Mouse (Mus musculus) liver, embryonic 11.5 days (tissue): Measurements from ENCODE around the gene Ankdd1b. TPM values are rescaled to one million over a fixed set of nuclear protein-coding genes. Genes with fewer than 3 reads are reported as not detected.

ENCODE experiments used
- ATAC-seq: fragments of 200-750 bp; cut with Nextera tagmentation; replicated peaks from 2 replicates; pipeline ENCODE4 v1.8.0; 2017; ENCODE audit warnings: moderate number of reproducible peaks, mild to moderate bottlenecking, moderate TSS enrichment, moderate library complexity; ENCODE audit not compliant: low FRiP score
- DNase-seq: peaks from one replicate; pipeline ENCODE4 v3.0.0-alpha.2; 2017; ENCODE audit warnings: low spot score
- H3K27ac ChIP-seq: fragments of 300-500 bp; sonication (generic); 2 replicates; pipeline ENCODE4 v1.5.1; 2014; ENCODE audit warnings: mild to moderate bottlenecking, low read depth, low read length, control low read depth
- H3K27me3 ChIP-seq: fragments of 300-500 bp; sonication (generic); replicated peaks from 2 replicates; pipeline ENCODE4 v1.6.1; 2014; ENCODE audit warnings: low read length, mixed read lengths; ENCODE audit not compliant: control insufficient read depth, insufficient read depth
- H3K36me3 ChIP-seq: fragments of 300-500 bp; sonication (generic); 2 replicates; pipeline ENCODE4 v1.6.1; 2014; ENCODE audit warnings: mild to moderate bottlenecking, low read length, moderate library complexity, mixed read lengths; ENCODE audit not compliant: control insufficient read depth, insufficient read depth
- H3K4me1 ChIP-seq: fragments of 300-500 bp; sonication (generic); replicated peaks from 2 replicates; pipeline ENCODE4 v1.6.1; 2014; ENCODE audit warnings: low read length, mixed read lengths; ENCODE audit not compliant: control insufficient read depth, insufficient read depth
- H3K4me2 ChIP-seq: fragments of 300-500 bp; sonication (generic); 2 replicates; pipeline ENCODE4 v1.6.1; 2014; ENCODE audit warnings: mild to moderate bottlenecking, control low read depth, moderate library complexity
- H3K4me3 ChIP-seq: fragments of 300-500 bp; sonication (generic); 2 replicates; pipeline ENCODE4 v1.5.1; 2014; ENCODE audit warnings: low read depth, low read length, control low read depth
- H3K9ac ChIP-seq: fragments of 300-500 bp; sonication (generic); 2 replicates; pipeline ENCODE4 v1.6.1; 2014; ENCODE audit warnings: low read depth, low read length, control low read depth
- H3K9me3 ChIP-seq: fragments of 300-500 bp; sonication (generic); 2 replicates; pipeline ENCODE4 v1.6.1; 2016; ENCODE audit warnings: low read length, inconsistent platforms, mixed read lengths; ENCODE audit not compliant: control insufficient read depth
- WGBS: fragments of 180-500 bp; shearing (Covaris S2); extraction: QIAGEN DNeasy Blood & Tissue Kit; methylation state at CpG from one replicate; pipeline ENCODE4 v1.1.7; 2014; 5-methylcytosine and 5-hydroxymethylcytosine counted together
- polyA plus RNA-seq: library from polyadenylated mRNA; unstranded; fragments of >200 nt; fragmentation: Nextera tagmentation; extraction: Ambion mirVana; gene quantifications from 2 replicates; pipeline ENCODE4 v1.2.1, GENCODE M21; 2014

The Ankdd1b gene
- polyA plus RNA-seq, 1 experiment from 2014 or later, result 0.11 TPM

DNA sequence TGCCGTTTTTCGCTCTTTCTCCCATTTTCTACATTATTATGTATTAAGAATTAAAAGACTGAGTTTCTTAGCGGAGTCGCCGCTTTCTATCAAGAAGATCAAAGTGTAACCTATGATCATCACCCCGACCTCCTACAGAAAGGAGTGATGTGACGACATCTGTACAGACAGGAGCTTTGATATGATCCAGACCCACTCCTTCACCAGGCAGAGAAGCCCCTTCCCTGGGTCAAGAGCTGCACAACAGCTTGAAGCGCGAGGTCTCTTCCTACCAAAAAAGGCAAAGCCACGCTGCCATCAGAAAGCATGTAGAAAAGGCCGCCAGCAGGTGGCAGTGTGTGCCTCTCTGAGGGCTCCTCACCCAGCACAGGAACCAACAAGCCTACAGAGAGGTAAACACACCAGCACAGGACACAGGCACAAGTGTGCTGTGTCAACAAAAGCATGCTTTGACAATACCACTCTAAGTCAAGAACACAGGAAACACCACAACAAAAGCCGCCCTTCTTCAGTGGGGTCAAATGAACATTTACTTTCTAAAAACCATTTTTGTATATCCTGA lies 39.3 kb downstream of the Ankdd1b start:
- no peaks in the 10 kb centered on the region for H3K36me3 ChIP-seq
- H3K4me1 ChIP-seq, result peaks cover 19% of the 10 kb centered on the region
- peak overlapping the region; percentile 12; the same call in 1 of the 2 replicates for H3K4me2 ChIP-seq
- no peak overlapping the region for H3K4me3 ChIP-seq
- ATAC-seq (peak; percentile 71), DNase-seq (peak; percentile 80)
- H3K9me3 ChIP-seq, result no peaks in the 10 kb centered on the region
- no peaks in the 10 kb centered on the region for H3K27me3 ChIP-seq
- no peak overlapping the region for H3K9ac ChIP-seq
- 33% methylated on average over 12 of the region's 12 CpGs for WGBS
- no peak overlapping the region for H3K27ac ChIP-seq

DNA sequence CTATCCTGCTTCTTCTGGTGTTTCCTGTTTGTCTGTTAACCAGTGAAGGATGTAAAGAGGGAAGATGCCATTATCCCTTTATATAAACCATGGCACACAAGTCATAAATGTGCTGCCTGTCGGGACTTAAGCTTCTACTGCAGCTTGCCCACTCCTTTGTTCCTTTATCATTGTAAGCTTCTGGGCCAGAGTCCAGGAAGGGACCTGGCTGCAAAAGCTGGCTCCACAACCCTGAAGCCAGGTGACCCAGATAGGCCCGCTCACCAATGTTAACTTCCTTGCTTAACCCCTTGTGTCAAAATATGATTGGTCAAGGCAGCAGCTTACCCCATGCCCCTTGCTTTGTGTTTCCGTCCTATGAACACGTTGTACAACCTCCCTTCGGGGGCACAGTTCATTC lies 42.5 kb downstream of the Ankdd1b start:
- peaks cover 4% of the 10 kb centered on the region for H3K4me1 ChIP-seq
- H3K36me3 ChIP-seq, result no peaks in the 10 kb centered on the region
- H3K4me3 ChIP-seq, result no peak overlapping the region
- DNase-seq, result no peak
- 78% methylated on average over 5 of the region's 5 CpGs for WGBS
- ATAC-seq, result no peak
- H3K27ac ChIP-seq, result no peak overlapping the region
- H3K9me3 ChIP-seq, result no peaks in the 10 kb centered on the region
- no peaks in the 10 kb centered on the region for H3K27me3 ChIP-seq
- no peak overlapping the region for H3K4me2 ChIP-seq
- H3K9ac ChIP-seq, result no peak overlapping the region

DNA sequence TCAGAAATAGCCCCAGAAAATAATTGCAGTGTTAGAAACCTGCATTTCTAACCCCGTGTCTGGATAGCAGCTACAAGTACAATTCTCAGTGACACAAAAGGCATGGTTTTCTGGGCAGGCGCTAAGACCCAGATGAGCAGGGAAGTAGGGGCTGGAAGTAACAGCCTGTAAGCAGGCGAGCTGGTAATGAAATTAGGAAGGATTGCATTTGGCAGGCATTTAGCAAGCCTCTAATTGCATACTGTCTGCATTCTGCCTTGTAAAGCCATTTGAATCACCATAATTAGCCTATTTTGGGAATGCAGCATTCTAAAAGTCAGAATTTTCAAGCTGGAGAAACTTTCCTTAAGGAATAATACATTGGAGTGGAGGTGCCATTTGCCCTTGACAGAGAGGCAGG lies 45.0 kb downstream of the Ankdd1b start:
- Histone ChIP-seq H3K9me3 (no peaks in the 10 kb centered on the region), H3K27ac (no peak overlapping the region), H3K4me1 (no peaks in the 10 kb centered on the region; the same call in 1 of the 2 replicates), H3K27me3 (no peaks in the 10 kb centered on the region), H3K4me3 (no peak overlapping the region), H3K9ac (no peak overlapping the region), H3K36me3 (no peaks in the 10 kb centered on the region), H3K4me2 (no peak overlapping the region)
- WGBS, result 66% methylated on average over 3 of the region's 3 CpGs
- ATAC-seq, result no peak
- DNase-seq, result no peak

DNA sequence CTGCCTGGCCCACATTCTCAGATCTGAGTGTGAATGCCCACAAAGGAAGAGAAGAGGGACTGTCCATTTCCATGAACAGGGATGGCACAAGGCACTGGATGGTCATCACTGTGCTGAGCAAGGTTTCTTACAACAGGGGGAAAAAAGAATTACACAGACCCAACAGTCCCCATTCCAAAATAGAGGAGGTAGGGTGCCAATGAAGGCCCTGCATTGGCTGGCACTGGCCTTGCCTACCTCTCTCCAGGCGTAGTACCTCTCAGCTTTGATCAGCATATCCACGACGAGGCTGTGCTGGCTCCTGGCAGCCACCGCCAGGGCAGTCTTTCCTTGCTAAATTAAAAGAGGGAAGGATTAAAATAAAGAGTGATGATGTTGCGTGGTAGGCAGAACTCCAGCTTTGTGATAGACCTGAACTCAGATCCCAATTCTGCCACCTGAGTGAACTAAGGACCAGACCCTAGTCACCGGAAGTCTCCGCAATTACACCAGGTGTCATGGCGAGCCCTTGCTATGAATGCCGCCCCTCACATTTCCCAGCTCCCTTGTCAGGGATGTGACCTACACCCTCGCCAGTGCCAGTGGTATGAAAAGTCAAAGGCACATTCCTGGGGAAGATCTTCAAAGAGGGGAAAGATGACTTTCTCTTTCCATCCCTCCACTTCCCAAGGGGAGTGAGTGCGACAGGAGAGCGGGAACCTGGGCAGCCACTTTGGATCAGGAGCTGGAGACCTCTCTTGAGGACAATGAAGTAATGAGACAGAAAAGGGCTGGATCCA lies 46.3 kb downstream of the Ankdd1b start:
- Histone ChIP-seq H3K27me3 (no peaks in the 10 kb centered on the region), H3K4me3 (no peak overlapping the region), H3K9ac (no peak overlapping the region), H3K27ac (no peak overlapping the region), H3K9me3 (no peaks in the 10 kb centered on the region), H3K4me2 (no peak overlapping the region), H3K36me3 (no peaks in the 10 kb centered on the region), H3K4me1 (no peaks in the 10 kb centered on the region; the same call in 1 of the 2 replicates)
- DNase-seq (no peak), ATAC-seq (no peak)
- 86% methylated on average over 12 of the region's 12 CpGs for WGBS

DNA sequence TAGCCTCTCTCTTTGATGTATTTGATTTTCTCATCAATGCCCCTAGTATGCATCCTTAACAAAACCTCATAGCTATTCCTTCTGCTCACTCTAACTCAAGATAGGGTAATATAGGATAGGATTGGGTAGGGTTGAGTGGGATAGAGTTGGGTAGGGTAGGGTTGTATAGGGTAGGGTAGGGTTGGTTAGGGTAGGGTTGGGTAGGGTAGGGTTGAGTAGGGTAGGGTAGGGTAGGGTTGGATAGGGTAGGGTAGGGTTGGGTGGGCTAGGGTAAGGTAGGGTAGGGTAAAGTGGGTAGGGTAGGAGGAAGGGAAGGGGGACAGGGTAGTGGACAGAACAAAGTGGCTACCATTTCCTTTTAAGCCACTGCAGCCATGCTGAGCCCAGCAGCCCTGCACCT lies 49.8 kb downstream of the Ankdd1b start:
- no peaks in the 10 kb centered on the region for H3K4me1 ChIP-seq
- H3K4me3 ChIP-seq, result no peak overlapping the region
- ATAC-seq, result no peak
- no peaks in the 10 kb centered on the region for H3K27me3 ChIP-seq
- no peaks in the 10 kb centered on the region for H3K9me3 ChIP-seq
- H3K4me2 ChIP-seq, result no peak overlapping the region
- H3K9ac ChIP-seq, result no peak overlapping the region
- DNase-seq, result no peak
- H3K27ac ChIP-seq, result no peak overlapping the region
- peaks cover 6% of the 10 kb centered on the region for H3K36me3 ChIP-seq

DNA sequence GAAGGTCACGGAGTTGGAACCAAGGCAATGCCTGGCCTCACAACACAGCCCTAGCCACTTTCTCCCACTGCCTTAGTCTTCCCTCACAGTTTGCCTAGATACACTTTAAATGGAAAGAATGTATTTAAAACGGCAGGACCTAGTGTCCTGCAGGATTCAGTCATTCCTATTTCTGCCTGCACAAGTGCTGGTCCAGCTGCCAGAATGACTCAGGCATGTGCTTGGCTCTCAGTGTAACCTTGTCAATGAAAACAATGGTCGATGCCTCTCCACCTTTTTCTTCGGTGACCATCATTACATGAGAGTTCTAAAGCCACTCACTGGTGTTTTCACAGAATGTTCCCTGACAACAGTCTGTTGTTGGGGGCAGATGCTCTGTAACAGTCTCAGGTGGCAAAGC lies 52.5 kb downstream of the Ankdd1b start:
- Histone ChIP-seq H3K9ac (no peak overlapping the region), H3K9me3 (no peaks in the 10 kb centered on the region), H3K27me3 (no peaks in the 10 kb centered on the region), H3K4me3 (no peak overlapping the region), H3K4me2 (no peak overlapping the region), H3K27ac (no peak overlapping the region), H3K4me1 (no peaks in the 10 kb centered on the region), H3K36me3 (peaks cover 14% of the 10 kb centered on the region)
- WGBS, result 93% methylated on average over 4 of the region's 4 CpGs
- no peak for ATAC-seq
- no peak for DNase-seq

DNA sequence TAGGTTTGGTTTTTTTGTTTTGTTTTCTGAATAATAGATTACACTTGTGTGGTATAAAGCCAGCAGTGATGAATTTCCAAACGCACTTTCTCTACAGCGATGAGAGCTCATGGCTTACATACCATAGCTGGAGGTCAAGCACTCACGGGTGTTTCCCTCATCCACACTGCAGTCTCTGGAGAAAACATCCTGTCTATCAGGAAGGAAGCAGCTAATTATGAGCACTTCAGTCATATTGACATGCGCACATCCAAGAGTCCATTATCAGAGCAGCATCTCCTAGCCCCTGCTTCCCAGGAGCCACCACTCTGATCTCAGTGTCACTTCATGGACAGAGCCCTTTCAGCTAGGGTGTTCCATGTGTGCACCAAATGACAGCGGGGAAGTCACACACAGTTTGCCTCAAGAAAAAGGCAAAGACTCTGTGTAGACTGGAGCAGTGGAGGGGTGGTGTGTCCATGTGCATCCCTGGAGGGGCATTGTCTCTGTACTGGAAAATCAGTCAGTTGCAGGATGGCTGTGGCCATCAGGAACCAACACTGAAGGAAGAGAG lies 53.7 kb downstream of the Ankdd1b start:
- H3K4me1 ChIP-seq, result no peaks in the 10 kb centered on the region
- H3K27ac ChIP-seq, result no peak overlapping the region
- no peak overlapping the region for H3K4me2 ChIP-seq
- no peaks in the 10 kb centered on the region for H3K9me3 ChIP-seq
- ATAC-seq (no peak), DNase-seq (no peak)
- peaks cover 14% of the 10 kb centered on the region for H3K36me3 ChIP-seq
- H3K9ac ChIP-seq, result no peak overlapping the region
- H3K27me3 ChIP-seq, result no peaks in the 10 kb centered on the region
- WGBS, result 86% methylated on average over 5 of the region's 5 CpGs
- no peak overlapping the region for H3K4me3 ChIP-seq

DNA sequence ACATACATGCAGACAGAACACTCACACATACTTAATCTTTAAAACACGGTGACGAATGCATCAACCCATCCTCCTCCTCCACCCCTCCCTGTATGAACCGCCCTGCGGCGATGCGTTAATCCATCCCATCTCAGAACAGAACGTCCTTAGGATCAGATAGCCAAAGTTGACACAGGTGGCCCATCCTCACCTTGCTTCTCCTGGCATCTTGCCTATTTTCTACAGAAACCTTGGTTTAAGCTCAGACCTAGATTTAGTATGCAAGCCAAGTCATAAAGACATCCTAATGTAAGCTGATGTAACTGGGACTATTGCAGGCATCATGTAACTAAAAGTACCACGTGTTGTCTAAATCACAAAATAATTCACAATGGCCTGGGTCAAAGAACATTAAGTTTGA lies 54.6 kb downstream of the Ankdd1b start:
- Histone ChIP-seq H3K4me2 (no peak overlapping the region), H3K4me1 (no peaks in the 10 kb centered on the region), H3K36me3 (peaks cover 14% of the 10 kb centered on the region), H3K4me3 (no peak overlapping the region), H3K27me3 (no peaks in the 10 kb centered on the region), H3K9me3 (no peaks in the 10 kb centered on the region), H3K9ac (no peak overlapping the region), H3K27ac (no peak overlapping the region)
- ATAC-seq, result no peak
- no peak for DNase-seq
- WGBS, result 92% methylated on average over 8 of the region's 8 CpGs

DNA sequence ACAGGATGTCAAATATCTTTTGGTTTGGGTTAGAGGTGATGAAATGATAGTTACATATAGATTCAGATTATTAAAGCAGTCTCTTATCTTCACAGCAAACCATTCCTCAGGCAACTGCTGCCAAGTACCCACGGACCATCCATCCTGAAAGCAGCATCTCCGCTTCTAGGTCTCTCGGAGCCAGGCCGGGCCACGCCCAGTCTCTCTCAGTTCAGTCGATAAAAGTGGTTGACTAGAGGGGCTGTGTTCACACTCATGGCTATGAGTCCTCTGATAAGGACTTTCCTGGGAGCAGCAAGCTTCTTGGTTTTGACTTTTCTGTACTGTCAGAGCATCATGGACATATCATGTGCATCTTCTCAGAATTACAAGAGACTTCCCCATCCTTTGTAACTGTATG lies 56.6 kb downstream of the Ankdd1b start:
- Histone ChIP-seq H3K9me3 (no peaks in the 10 kb centered on the region), H3K4me2 (no peak overlapping the region), H3K4me1 (no peaks in the 10 kb centered on the region), H3K9ac (no peak overlapping the region), H3K27ac (no peak overlapping the region), H3K36me3 (peaks cover 26% of the 10 kb centered on the region), H3K27me3 (no peaks in the 10 kb centered on the region), H3K4me3 (no peak overlapping the region)
- WGBS, result 74% methylated on average over 6 of the region's 6 CpGs
- no peak for ATAC-seq
- no peak for DNase-seq
